Mouse (Mus musculus) cortical plate, adult 2 months (tissue): Measurements from ENCODE around the gene Gbp3.

ENCODE experiments used
- CTCF ChIP-seq: fragments of 200-500 bp; IDR thresholded peaks from 2 replicates; pipeline ENCODE4 v1.5.1; 2011; ENCODE audit warnings: mild to moderate bottlenecking, control low read depth, low read length; ENCODE audit not compliant: insufficient read depth; ENCODE audit errors: extremely low read depth
- POLR2A ChIP-seq: fragments of 200-500 bp; IDR thresholded peaks from 2 replicates; pipeline ENCODE4 v1.6.1; 2011; ENCODE audit warnings: mild to moderate bottlenecking, low read length, control low read depth; ENCODE audit not compliant: insufficient read depth; ENCODE audit errors: extremely low read depth

GRCm38 (mm10) chr3:142546690-142547089, 13.1 kb upstream of the Gbp3 start:
- TF ChIP-seq CTCF (no peak), POLR2A (no peak)
